Mouse (Mus musculus) CD8-positive naive resting alpha-beta T cell, adult 2 months (primary cell): Measurements from ENCODE around the gene Rsbn1.

Source experiments
- DNase-seq, 2 experiments: peaks; one replicate each; pipeline ENCODE4 v3.0.0; 2022; ENCODE audit warnings: low read depth in 2 of 2, low spot score in 2 of 2

Gene Rsbn1

GRCm38 (mm10) chr3:103914010-103914669 is at the start of gene Rsbn1:
Gene Rsbn1 (plus strand): TSS chr3:103914120.
- peak; percentile 96 for DNase-seq

- no peak for DNase-seq
Measured at GRCm38 (mm10) chr3:103864200-103864599, 49.7 kb upstream of the Rsbn1 start.

GRCm38 (mm10) chr3:103867424-103867971 is 46.4 kb upstream of the Rsbn1 start:
- no peak for DNase-seq

GRCm38 (mm10) chr3:103868008-103868407 is 45.9 kb upstream of the Rsbn1 start:
- peak; percentile 74 to 79 for DNase-seq

GRCm38 (mm10) chr3:103872663-103873098 is 41.2 kb upstream of the Rsbn1 start:
- no peak for DNase-seq

GRCm38 (mm10) chr3:103874329-103874728 is 39.6 kb upstream of the Rsbn1 start:
- no peak for DNase-seq

GRCm38 (mm10) chr3:103885946-103886345 is 28.0 kb upstream of the Rsbn1 start:
- DNase-seq: peak; percentile 28 to 38

- peak; percentile 43 to 67 for DNase-seq
Measured at GRCm38 (mm10) chr3:103887581-103887980, 26.3 kb upstream of the Rsbn1 start.

GRCm38 (mm10) chr3:103893374-103893773 is 20.5 kb upstream of the Rsbn1 start:
- no peak for DNase-seq

- DNase-seq: peak in 1 of 2 experiments; percentile 49
Measured at GRCm38 (mm10) chr3:103904705-103905104, 9.2 kb upstream of the Rsbn1 start.

- no peak for DNase-seq
Measured at GRCm38 (mm10) chr3:103907335-103908030, 6.4 kb upstream of the Rsbn1 start.

- no peak for DNase-seq
Measured at GRCm38 (mm10) chr3:103908781-103909180, 5.1 kb upstream of the Rsbn1 start.

- DNase-seq: peak in 1 of 2 experiments; percentile 13
Measured at GRCm38 (mm10) chr3:103913451-103913961, 414 bp upstream of the Rsbn1 start.

GRCm38 (mm10) chr3:103914732-103915508 is 1.0 kb downstream of the Rsbn1 start:
- peak in 1 of 2 experiments; percentile 44 for DNase-seq

GRCm38 (mm10) chr3:103915509-103915896 is 1.6 kb downstream of the Rsbn1 start:
- DNase-seq: no peak

- DNase-seq: no peak
Measured at GRCm38 (mm10) chr3:103916205-103916838, 2.4 kb downstream of the Rsbn1 start.

- no peak for DNase-seq
Measured at GRCm38 (mm10) chr3:103916839-103917237, 2.9 kb downstream of the Rsbn1 start.

GRCm38 (mm10) chr3:103920094-103920493 is 6.2 kb downstream of the Rsbn1 start:
- DNase-seq: no peak

GRCm38 (mm10) chr3:103925302-103925701 is 11.4 kb downstream of the Rsbn1 start:
- no peak for DNase-seq

GRCm38 (mm10) chr3:103927511-103927910 is 13.6 kb downstream of the Rsbn1 start:
- peak; percentile 19 to 26 for DNase-seq
